Mouse (Mus musculus): ENCODE measurements at regions not wholly inside any gene's neighbourhood (a gene's known extent, or its start where the extent isn't known, plus 50 kb on each side); places are given as distances from the start of the nearest gene placed in this dataset.

GRCm38 (mm10) chr15:96031085-96031780, 240.6 kb downstream of the Ano6 start:
- DNase-seq: no peak

- DNase-seq: no peak
Measured at GRCm38 (mm10) chr15:96035273-96035672, 244.6 kb downstream of the Ano6 start.

GRCm38 (mm10) chr15:96045561-96045960, 241.8 kb upstream of the Arid2 start:
- DNase-seq: no peak

GRCm38 (mm10) chr15:96046651-96047050, 240.7 kb upstream of the Arid2 start:
- no peak for DNase-seq

- DNase-seq: no peak
Measured at GRCm38 (mm10) chr15:96050416-96050815, 236.9 kb upstream of the Arid2 start.

GRCm38 (mm10) chr15:96052586-96052985, 234.7 kb upstream of the Arid2 start:
- DNase-seq: no peak

- DNase-seq: peak; percentile 43 to 58
Measured at GRCm38 (mm10) chr15:96055361-96055760, 232.0 kb upstream of the Arid2 start.

- DNase-seq: peak; percentile 27 to 49
Measured at GRCm38 (mm10) chr15:96055796-96056473, 231.4 kb upstream of the Arid2 start.

- DNase-seq: no peak
Measured at GRCm38 (mm10) chr15:96059623-96060022, 227.7 kb upstream of the Arid2 start.

- no peak for DNase-seq
Measured at GRCm38 (mm10) chr15:96064499-96065217, 222.7 kb upstream of the Arid2 start.

GRCm38 (mm10) chr15:96075615-96076014, 211.7 kb upstream of the Arid2 start:
- no peak for DNase-seq

GRCm38 (mm10) chr15:96077756-96078155, 209.6 kb upstream of the Arid2 start:
- DNase-seq: no peak

GRCm38 (mm10) chr15:96078580-96078979, 208.7 kb upstream of the Arid2 start:
- DNase-seq: no peak

- no peak for DNase-seq
Measured at GRCm38 (mm10) chr15:96089676-96090075, 197.6 kb upstream of the Arid2 start.

- peak in 1 of 2 experiments; percentile 18 for DNase-seq
Measured at GRCm38 (mm10) chr15:96096438-96096837, 190.9 kb upstream of the Arid2 start.

GRCm38 (mm10) chr15:96098821-96099220, 188.5 kb upstream of the Arid2 start:
- no peak for DNase-seq

- peak; percentile 22 to 48 for DNase-seq
Measured at GRCm38 (mm10) chr15:96099844-96100640, 187.3 kb upstream of the Arid2 start.

GRCm38 (mm10) chr15:96103737-96104136, 183.6 kb upstream of the Arid2 start:
- DNase-seq: peak; percentile 68 to 76

GRCm38 (mm10) chr15:96107503-96107902, 179.8 kb upstream of the Arid2 start:
- DNase-seq: no peak

- no peak for DNase-seq
Measured at GRCm38 (mm10) chr15:96113091-96113490, 174.2 kb upstream of the Arid2 start.

GRCm38 (mm10) chr15:96114616-96115015, 172.7 kb upstream of the Arid2 start:
- no peak for DNase-seq

GRCm38 (mm10) chr15:96115196-96115595, 172.1 kb upstream of the Arid2 start:
- no peak for DNase-seq

- no peak for DNase-seq
Measured at GRCm38 (mm10) chr15:96119240-96119639, 168.1 kb upstream of the Arid2 start.
